Mouse (Mus musculus): Measurements from ENCODE around the gene Mrpl1.

GRCm38 (mm10) chr5:96308645-96309044 is 99.4 kb downstream of the Mrpl1 start:
- TF ChIP-seq CTCF (IDR thresholded peaks at IDR 0.05; ENCODE audit: borderline replicate concordance, insufficient read depth, low read length) (no peak), POLR2A (IDR thresholded peaks at IDR 0.05; ENCODE audit: low read depth, low read length) (no peak)
